Mouse (Mus musculus): ENCODE results near the gene Btbd35f2.
"Not testable (repeated sequence)": the region's sequence is repeated elsewhere in the genome, so short reads cannot be mapped to it uniquely, and the experiment has no call there.

The Btbd35f2 gene

DNA sequence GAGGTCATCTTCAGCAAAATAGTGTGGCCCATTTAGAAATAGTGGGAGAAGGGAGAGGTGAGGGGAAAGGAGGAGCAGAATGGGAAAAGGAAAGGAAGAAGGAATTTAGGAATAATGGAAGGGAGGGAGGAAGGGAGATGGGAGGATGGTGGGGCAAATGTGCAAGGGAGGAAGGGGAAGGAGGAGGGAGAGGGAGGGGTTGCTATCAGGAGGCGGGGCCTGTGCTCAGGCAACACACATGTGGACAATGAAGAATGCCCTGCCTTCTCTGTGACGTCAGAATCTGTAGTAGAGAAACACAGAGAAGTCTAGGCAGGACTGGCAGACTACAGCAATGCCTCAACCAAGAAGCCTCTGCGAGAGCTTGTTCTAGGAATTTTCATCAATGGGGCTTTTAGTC, at the start of gene Btbd35f2:
Gene Btbd35f2, plus strand, starts transcription at position 301 of the 400 bp plus-strand sequence.
- DNase-seq: not testable (repeated sequence)

Measured in cerebellum, postnatal 25 days (tissue).